Comparison of ENCODE assay signal across 8 mouse cellular contexts in the genomic region with DNA sequence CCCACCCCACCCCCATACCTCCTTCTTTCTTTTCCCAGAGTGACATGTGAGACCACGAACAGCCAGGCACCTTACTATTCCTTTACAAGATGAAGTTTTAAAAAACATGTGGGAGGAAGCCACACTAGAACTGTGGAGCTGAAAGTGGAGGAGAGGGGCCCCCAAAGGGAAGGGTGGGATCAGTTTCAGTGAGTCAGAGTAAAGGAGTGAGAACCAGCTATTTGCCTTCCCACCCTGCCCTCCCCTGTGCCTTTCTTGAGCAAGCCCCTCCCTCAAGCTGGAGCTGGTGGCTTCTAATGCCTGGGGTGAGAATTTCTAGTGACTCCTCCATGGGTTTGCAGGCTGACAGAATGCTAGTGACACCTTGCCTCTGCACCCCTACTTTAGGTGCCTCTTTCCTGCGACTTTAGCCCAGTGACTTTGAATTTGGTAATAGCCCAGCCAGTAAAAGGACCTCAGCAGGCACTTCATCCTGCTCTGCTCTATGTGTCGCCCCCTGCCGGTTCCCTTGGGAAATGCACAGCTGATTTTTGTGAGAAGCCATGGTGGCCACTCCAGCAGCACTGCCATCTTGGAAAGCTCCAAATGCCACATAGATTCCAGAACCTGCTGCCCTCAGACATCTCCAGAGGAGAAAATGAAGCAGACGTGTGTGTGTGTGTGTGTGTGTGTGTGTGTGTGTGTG.
DNase-seq lines count a peak whose midpoint lies in the region; ATAC-seq lines count a peak whose summit lies in the region.

No protein-coding gene starts in this region.

- no peak overlapping the region for H3K4me2 ChIP-seq in embryonic facial prominence, embryonic 13.5 days

- H3K27me3 ChIP-seq in embryonic facial prominence, embryonic 13.5 days: no peaks in the 10 kb centered on the region

- ATAC-seq in embryonic facial prominence, embryonic 13.5 days (ENCODE audit: insufficient number of reproducible peaks, insufficient read depth, low FRiP score, low TSS enrichment, low read depth): peak; percentile 48; the same call in 1 of the 2 replicates
- peak; percentile 55; the same call in 1 of the 2 replicates for ATAC-seq in megakaryocyte-erythroid progenitor cell, adult 5-6 weeks (replicated peaks; ENCODE audit: low FRiP score, low TSS enrichment, poor library complexity, severe bottlenecking)
- ATAC-seq in inflammation-experienced regulatory T-cells, adult 6 months: no peak

- H3K36me3 ChIP-seq in embryonic facial prominence, embryonic 13.5 days: no peaks in the 10 kb centered on the region

- H3K9ac ChIP-seq in embryonic facial prominence, embryonic 13.5 days: no peak overlapping the region

- peak; percentile 36 for DNase-seq in gastrocnemius, adult 18-20 months (ENCODE audit: low spot score)
- DNase-seq in gastrocnemius, postnatal 25 days: no peak
- peak; percentile 44 for DNase-seq in retina, embryonic 14.5 days (ENCODE audit: low spot score)
- DNase-seq in retina, postnatal 1 day: no peak
- DNase-seq in ovary, adult 18-20 months (ENCODE audit: low spot score): no peak

- H3K4me3 ChIP-seq in embryonic facial prominence, embryonic 13.5 days: no peak overlapping the region

- WGBS in embryonic facial prominence, embryonic 13.5 days: 33% methylated on average over 5 of the region's 5 CpGs

- H3K9me3 ChIP-seq in embryonic facial prominence, embryonic 13.5 days: no peaks in the 10 kb centered on the region

- H3K27ac ChIP-seq in embryonic facial prominence, embryonic 13.5 days: no peak overlapping the region

- peaks cover 22% of the 10 kb centered on the region for H3K4me1 ChIP-seq in embryonic facial prominence, embryonic 13.5 days

Comparison
In these comparisons a context has a peak if more than half of its experiments do, and no peak if none do; other contexts are left out.
1. DNase-seq: peak in gastrocnemius, adult 18-20 months (single experiment) and retina, embryonic 14.5 days (single experiment); none in gastrocnemius, postnatal 25 days (single experiment), retina, postnatal 1 day (single experiment) and ovary, adult 18-20 months (single experiment).